Mouse (Mus musculus): ENCODE results near the gene Polq. TPM values are rescaled to one million over a fixed set of nuclear protein-coding genes. Genes with fewer than 3 reads are reported as not detected.

The Polq gene
- polyA plus RNA-seq (2014; fragmentation: Illumina TruSeq; extraction: RNeasy Lipid Tissue Mini Kit (QIAGEN cat#74804); ENCODE audit: low read depth, low replicate concordance) = 5.2 TPM

DNA sequence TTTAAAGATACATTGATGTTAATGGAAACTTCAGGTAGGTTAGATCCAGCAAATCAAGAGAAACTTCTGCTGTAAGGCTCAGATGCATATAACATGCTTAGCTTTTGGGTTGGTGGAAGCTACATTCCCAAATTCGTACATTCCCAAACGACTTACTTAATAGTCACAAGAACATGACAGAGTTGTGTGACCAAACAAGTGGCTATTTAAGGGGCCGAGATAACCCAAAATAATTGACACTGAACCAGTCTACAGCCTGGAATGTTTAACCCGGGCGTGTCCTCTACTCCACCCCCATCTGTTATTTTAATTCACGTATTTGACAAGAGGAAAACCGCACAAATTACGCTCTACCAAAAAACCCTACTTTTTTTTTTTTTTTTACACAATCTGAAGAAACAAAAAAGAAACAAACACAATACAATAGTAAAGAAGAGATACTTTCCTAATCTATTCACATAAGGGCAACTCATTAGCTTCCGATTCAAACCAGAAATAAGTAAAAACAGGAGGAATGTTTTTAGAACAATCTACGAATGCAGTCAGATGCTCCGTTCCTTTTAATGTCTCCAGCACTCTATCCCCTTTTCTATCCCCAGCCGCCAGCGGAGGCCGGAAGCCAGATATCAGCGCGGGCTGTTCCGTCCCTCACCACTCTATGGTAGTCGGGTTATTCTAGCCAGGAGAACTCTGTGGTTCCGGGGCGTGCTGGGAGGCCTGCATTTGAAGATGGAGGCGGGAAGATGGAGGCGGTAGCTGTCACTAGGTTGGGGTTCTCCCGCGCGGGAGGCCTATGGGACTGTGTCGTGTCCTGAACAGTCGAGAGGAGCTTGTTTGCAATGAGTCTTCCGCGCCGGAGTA lies at the start of gene Polq:
Gene Polq, plus strand, starts transcription at position 726 of the 861 bp plus-strand sequence.

DNA sequence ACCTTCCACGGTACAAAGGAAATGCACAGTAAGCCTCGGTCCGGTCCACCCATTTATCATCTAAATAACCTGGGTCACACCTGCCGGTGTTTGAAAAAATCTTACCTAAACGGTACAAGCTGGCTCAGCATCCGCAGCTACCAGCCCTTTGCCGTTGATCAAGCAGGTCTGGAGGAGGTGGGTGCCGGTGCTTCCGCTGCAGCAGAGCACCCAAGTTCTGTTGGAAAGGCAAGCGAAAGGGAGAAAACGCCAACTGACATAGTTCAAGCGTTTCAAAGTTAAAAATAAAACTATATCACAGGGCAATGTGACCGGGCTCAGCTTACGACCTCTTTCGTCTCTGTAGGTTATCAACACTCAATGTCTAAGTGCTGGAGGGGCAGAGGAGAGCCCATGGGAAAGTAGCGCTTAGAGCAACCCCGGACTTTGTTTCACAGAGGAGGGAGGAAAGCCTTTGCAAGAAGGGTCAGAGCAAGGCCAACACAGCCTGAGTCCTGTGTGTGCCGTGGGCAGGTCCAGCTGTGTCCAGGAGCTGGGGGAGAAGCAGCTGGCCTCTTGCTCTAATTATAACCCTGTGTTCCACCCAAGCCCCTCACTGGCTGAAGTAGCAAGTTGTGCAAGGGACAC lies 21.5 kb upstream of the Polq start, which contains the start of gene Fbxo40:
Gene Fbxo40, minus strand, starts transcription at position 469 of the 627 bp plus-strand sequence.

Other genes starting within 250 kb of the Polq start
- 5.2 TPM for gene Slc15a2, start 226.8 kb upstream of the Polq start, polyA plus RNA-seq (2014; fragmentation: Illumina TruSeq; extraction: RNeasy Lipid Tissue Mini Kit (QIAGEN cat#74804); ENCODE audit: low read depth, low replicate concordance)
- gene Iqcb1, start 183.4 kb upstream of the Polq start, polyA plus RNA-seq (2014; fragmentation: Illumina TruSeq; extraction: RNeasy Lipid Tissue Mini Kit (QIAGEN cat#74804); ENCODE audit: low read depth, low replicate concordance) = 17.7 TPM
- gene Eaf2, start 136.8 kb upstream of the Polq start, polyA plus RNA-seq (2014; fragmentation: Illumina TruSeq; extraction: RNeasy Lipid Tissue Mini Kit (QIAGEN cat#74804); ENCODE audit: low read depth, low replicate concordance) = 1.8 TPM
- 29.6 TPM for gene Golgb1, start 136.6 kb upstream of the Polq start, polyA plus RNA-seq (2014; fragmentation: Illumina TruSeq; extraction: RNeasy Lipid Tissue Mini Kit (QIAGEN cat#74804); ENCODE audit: low read depth, low replicate concordance)
- 7.6 TPM for gene Hcls1, start 76.8 kb upstream of the Polq start, polyA plus RNA-seq (2014; fragmentation: Illumina TruSeq; extraction: RNeasy Lipid Tissue Mini Kit (QIAGEN cat#74804); ENCODE audit: low read depth, low replicate concordance)
- gene Fbxo40, start 21.3 kb upstream of the Polq start, polyA plus RNA-seq (2014; fragmentation: Illumina TruSeq; extraction: RNeasy Lipid Tissue Mini Kit (QIAGEN cat#74804); ENCODE audit: low read depth, low replicate concordance) = 153 TPM